Mouse (Mus musculus) olfactory bulb, adult 2 months (tissue): Measurements from ENCODE around the gene Nxpe3.

Experiments used
- CTCF ChIP-seq: fragments of 200-500 bp; IDR thresholded peaks from 2 replicates; pipeline ENCODE4 v1.5.1; 2012; ENCODE audit warnings: low read depth, mild to moderate bottlenecking, low read length, moderate library complexity; ENCODE audit not compliant: insufficient read depth
- POLR2A ChIP-seq: fragments of 200-500 bp; IDR thresholded peaks from 2 replicates; pipeline ENCODE4 v1.6.1; 2012; ENCODE audit warnings: mild to moderate bottlenecking, low read depth, low read length, moderate library complexity; ENCODE audit not compliant: insufficient read depth

DNA sequence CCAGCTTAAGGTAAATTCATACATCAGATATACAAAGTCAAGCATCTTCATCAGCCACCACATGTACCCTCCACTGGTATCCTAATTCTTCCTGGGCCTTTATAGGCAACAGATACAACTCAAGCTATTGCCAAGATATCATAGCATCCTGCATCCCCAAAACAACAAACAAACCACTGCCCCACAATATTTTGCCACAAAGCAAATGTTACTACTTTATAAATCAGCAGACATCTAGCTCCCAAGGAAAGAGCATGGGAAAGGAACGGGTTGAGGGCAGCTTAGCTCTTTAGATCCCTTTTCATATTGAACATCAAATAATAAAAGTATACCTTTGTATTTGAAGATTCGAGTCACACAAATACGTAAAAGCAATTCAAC is 57.0 kb downstream of the Nxpe3 start:
- TF ChIP-seq CTCF = no peak
- TF ChIP-seq POLR2A = no peak
